Mouse (Mus musculus): ENCODE data around the gene Ttll7. TPM values are rescaled to one million over a fixed set of nuclear protein-coding genes. Genes with fewer than 3 reads are reported as not detected.

The Ttll7 gene
- total RNA-seq, 2 experiments from 2014 or later = 12.4 to 13.2 TPM

DNA sequence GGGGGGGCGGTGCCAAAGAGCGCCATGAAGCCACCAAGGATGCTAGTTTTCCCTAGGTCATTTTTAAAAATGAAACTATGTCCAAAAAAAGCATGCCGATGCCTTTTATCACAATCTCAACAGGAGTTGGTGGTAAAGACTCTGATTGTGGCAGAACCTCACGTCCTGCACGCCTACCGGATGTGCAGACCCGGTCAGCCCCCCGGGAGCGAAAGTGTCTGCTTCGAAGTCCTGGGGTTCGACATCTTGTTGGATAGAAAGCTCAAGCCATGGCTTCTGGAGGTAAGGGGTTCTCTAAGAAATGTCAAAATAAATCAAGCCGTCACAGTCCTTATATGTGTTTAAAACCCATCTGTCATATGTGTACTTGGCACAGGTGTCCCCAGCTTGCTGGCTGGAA lies 60.9 kb downstream of the Ttll7 start:
- DNase-seq = no peak

DNA sequence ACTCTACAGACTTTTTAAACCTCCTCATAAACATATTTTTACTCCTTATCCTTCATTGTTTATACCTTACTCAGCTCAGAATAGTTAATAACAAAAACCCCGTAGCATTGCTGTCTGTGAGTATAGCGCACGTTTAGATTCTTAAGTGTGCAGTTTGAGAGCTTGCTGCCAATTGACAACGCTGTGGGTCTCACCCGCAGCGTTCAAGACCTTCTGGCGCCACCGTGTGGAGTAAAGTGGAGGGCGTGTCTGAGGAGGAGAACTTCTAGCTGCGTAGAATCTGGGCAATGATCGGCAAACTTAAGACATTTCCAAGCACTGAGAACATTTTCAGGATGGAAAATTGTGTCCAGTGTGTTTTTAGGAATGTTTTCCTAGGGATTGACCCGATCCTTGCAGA lies 62.6 kb downstream of the Ttll7 start:
- DNase-seq = peak; percentile 86

DNA sequence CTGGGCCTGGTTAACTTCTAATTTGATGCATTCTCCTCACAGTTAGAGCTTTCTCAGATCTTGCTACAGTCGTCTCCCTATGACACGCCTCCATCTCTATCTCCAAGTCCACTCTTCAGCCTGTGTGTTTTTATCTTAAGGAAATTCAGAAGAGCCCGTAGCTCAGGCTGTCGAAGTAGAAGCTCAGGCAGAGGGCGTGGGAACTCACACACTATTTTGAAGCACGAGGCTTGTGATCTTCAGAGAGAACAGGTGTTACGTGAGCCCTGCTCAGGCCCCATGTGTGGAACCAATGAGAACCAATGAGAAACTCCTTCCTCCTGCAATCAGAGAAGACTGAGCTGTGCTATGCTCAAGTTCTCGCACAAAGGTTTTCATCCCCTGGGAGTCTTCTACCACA lies 65.7 kb downstream of the Ttll7 start:
- DNase-seq = no peak

DNA sequence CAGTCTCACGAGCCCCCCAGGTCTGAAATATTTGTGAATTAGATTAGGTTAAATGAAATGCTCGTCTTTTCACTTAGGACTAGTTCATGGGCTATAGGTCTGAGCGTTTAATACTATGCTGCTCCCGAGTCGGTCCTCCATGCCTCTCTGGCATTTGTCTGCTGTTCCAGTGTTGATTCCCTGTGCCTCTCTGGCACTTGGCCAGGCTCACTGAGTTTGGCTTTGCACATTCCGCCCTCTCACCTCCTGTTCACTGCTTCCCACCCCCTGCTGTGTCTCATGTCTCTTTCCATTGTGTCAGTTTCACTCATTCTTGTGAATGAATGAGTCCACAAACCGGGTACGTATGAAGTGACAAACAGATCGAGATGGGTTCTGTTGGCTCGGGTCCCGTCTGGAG lies 66.2 kb downstream of the Ttll7 start:
- peak; percentile 14 for DNase-seq

DNA sequence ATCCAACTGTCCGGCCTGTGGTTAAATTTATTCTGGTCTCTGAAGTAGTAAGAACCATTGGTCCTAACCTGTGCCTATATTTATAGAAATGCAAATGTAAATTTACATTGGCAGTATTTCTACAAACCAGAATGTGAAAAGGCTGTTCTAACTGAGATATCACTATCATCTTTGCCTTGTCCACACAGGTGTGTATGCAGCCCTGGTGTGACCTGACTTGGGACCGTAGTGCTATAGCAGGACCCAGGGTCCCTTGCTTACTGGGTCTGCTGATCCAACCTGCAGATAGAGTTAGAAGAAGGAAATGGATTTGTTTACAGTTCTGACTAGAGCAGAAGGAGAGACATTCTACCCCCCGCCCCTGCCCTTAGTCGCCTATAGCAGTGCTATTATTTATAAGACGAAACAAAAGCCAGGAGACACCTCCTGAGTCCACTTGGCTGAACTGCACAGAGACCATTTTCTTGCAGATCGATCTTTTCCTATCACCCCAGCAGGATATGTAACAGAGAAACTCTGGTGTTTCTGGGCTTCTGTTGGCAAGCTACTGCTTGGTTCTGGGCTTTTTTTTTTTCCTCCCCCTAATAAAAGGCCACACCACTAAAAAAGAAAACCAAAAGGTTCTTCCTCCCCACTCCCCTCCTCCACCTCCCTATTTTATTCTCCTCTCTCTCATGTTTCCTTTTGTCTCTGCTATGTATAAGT lies 75.3 kb downstream of the Ttll7 start:
- DNase-seq = no peak

DNA sequence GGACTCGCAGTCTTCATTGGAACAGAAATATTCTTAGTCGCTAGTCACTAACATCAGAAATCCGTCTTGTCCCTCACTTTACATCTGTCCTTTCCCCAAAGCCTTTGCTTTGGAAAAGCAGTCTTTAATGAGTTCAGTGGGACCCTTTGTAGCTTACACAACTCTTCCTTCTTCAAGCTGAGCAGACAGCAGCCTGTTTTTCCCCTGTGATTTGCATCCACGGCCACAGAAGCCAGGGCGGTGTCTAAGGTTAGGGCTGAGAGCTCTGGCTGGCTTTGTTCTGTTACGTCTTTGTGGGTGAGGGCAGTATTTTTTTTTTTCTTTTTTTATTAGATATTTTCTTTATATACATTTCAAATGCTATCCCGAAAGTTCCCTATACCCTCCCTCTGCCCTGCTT lies 76.0 kb downstream of the Ttll7 start:
- DNase-seq = no peak

DNA sequence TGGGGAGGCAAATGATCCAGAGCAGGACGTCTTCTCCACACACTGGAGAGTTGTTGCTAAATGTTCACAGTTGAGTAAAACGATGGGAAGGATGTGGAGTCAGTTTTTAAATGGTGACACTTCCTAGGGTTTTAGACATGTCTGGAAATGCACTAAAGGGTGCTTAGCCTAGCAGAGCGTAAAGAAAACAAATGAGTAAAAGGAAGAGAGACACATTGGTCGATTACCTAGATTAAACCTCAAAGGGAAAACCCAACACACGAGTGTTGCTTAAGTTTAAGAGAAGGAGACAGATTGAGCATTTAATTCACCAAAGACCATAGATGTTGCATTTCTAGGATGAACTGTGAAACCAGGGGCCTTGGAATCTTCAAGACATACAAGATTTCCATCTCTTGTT lies 76.8 kb downstream of the Ttll7 start:
- DNase-seq = no peak

DNA sequence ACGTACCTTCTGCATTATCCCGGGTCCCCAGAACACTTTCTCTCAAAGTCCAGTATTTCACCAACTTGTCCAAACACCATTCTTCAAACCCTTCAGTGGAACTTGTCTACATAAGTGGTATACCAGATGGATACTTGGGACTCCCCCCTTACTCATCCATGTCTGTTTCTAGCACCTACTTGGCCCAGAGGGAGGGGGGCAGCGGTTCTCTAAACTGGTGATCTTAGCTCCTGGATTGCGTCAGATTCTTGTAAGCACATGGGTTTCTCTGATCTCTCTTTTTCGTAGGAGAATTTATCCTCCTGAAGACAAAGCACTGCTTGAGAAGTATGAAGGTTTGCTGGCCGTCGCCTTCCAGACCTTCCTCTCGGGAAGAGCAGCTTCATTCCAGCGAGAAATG lies 79.0 kb downstream of the Ttll7 start:
- DNase-seq = no peak

DNA sequence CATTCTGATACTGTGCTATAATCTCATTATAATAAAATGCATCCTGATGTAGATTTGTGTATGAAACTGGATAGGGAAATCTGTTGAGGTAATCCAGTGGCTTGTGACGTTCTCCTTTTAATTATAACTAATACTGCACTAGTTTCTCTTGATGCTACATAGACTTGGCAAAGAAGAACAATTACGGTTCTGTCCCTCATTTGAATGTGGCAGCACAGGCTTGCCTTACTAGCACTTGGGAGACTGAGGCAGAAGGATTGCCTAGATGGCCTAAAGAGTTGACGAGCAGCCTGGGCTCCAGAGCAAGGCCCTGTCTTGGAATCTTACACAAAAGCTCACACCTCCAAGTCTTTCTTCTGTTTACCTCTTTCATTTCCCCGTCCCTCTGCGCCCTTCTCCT lies 80.3 kb downstream of the Ttll7 start:
- no peak for DNase-seq

DNA sequence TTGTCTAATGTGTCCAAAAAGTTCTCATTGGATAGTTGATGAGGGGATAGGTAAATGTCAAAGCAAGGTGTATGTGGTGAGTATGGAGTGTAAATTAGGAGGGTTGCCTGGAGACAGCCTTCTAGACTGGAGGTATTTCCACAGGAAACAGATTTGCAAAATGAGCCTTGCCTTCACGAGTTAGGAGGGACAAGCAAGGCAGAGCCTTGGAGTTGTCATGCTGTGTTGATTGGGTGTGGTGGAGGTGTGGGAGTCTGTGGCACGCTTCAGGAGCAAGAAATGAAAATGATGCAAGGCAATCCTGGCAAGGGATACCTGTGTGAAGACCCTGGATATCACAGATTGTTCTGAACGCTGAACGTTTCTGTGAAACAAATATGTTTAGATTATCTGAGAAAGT lies 84.7 kb downstream of the Ttll7 start:
- DNase-seq = no peak

DNA sequence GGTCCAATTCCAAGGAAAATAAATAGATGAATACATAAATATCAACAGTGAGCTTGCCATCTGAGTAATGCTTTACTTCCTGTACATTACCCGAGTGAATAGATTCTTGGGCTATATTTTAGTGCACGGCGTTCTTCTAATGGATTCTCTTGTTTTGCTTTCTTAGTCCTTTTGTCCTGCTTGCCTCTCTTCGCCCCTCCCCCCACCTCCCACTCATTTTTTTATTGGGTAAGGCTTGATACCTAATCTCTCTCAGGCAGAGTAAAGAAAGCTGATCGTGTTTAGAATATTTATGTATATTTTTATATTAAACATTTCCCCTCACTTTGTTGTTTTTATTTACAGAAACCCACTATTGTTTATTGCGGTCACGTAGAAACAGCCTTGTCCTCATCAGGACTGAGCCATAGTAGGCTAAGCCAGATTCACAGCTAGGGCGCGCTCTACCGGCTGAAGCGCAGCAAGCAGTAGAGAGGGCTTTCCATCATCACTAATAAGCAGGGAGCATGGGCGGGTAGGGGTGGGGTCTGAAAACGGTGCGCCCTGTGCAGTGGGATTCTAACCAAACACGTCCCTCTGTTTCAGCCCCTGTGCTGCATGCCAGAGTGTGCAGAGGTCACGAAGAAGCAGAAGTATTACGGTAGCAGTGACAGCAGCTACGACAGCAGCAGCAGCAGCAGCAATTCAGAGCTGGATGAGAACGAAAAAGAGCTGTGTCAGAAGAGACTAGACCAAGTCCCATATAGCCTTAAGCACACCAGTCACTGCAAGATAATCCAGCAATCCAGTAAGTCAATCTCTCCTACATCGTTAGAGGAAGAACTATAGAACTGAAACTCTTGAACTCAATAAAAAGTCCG lies 87.5 kb downstream of the Ttll7 start:
- DNase-seq = no peak

DNA sequence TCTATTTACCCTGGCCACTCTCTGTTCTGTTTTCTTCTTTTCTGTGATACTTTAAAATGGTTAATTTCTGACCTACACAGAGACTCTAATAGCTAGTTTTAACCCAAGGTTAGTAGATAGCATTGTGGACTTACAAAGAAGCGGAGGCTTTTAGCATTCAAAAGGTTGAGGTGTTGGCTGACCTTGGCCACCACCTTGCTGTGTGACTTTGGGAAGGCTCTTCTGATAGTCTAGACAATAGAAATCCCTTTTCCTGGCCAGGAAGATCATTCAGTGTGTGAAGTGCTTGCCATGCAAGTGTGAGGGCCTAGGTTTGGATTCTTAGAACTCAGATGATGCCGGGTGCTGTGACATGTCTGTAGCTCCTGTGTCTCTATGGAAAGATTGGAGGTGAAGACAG lies 90.9 kb downstream of the Ttll7 start:
- no peak for DNase-seq

DNA sequence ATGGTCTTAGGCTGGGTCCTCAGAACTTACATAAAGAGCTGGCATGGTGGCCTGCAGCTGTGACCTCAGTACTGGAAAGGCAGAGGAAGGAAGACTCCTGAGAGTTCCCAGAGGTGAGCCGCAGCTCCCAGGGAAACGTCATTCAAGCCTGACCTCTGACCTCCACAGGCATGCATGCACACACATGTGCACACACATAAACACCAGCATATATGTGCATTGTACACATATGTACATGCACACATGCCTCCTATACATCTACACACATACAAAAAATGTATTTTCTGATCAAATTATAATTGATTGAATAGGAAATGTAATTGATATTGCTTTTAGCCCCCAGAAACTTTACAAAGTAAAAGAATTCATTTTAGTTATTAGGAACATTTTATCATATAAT lies 93.2 kb downstream of the Ttll7 start:
- no peak for DNase-seq

DNA sequence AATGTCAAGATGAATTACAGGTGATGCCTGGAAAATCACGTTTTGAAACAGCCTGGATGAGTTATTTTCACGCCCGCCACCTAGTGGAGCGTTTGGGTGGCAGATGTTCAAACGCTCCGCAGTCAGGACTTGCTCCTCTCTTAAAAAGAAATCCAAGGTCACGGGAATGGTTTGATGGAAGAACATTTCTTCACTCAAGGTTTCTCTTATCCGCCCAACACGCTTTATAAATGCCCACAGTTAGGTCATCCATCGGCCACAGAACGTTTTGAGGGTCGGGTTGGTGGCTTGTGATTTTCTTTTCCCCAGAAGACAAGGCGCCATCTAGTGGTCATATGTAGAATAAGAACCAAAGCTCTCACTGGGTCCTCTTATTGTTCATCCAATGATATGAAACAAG lies 93.7 kb downstream of the Ttll7 start:
- peak; percentile 33 for DNase-seq

DNA sequence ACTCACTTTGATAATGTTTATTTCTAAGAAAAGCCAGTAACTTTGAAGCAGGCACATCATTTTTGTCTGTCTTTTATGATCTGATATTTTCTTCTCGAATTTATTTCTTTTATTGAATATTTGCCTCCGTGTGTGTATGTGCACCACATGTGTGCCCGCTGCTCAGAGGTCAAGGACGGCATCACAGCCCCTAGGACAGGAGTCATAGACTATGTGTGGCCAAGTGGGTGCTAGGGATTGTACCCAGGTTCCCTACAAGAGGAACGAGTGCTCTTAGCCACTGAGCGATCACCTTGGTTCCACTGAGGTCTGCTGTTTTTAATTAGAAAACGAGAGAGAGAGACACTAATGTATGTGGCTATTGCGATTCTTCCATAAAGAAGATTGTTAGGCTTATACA lies 94.5 kb downstream of the Ttll7 start:
- DNase-seq = no peak

DNA sequence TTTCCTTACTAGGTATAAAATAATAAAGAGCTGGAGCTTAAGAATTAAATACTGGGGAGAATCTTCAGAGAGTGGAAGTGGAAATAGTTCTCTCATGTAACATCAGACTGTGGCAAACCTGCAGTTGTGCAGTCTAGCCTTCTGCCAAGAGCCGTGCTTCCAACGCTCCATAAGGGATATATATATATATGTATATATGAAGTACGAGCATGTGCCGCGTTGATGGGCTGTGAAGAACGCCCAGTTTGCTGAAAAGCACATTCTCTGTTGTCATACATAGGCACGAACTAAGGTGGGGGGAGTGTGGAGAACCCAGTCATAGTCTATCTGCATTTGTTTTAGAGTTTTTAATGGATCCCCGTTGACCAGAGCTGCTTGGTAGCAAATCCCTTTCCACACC lies 104.6 kb downstream of the Ttll7 start:
- DNase-seq = no peak

DNA sequence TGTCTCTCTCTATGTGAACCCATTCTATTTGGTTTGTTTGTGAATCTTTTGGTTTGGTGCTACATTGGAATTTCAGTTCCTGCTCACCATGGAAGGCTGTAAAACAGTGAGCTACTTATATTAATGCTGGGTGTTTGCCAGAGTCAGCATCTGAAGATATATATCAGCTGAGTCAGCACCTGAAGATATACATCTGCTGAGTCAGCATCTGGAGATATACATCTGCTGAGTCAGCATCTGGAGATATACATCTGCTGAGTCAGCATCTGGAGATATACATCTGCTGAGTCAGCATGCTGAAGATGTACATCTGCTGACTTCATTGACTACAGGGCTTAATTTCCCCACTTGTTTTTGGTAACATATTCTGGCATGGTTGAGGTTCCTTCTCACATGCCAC lies 110.7 kb downstream of the Ttll7 start:
- DNase-seq = no peak

DNA sequence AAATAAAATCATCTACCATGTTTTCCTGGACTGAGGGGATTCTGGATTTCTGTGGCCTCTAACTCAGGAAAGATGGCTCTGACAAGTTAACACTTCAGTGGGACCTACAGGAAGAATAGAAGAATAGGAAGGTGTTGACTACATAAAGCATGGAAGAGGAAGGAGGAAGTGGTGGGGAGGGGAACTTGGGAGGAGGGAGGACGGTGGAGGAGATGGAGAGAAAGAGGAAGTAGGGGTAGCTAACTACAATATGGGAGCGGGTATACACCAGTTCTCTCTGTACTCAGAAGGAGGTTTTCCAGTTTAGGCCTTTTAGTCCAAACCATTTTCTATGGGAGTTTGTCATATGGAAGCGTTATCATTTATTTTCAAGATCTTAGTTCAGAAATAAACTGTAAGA lies 112.2 kb downstream of the Ttll7 start:
- DNase-seq = no peak

DNA sequence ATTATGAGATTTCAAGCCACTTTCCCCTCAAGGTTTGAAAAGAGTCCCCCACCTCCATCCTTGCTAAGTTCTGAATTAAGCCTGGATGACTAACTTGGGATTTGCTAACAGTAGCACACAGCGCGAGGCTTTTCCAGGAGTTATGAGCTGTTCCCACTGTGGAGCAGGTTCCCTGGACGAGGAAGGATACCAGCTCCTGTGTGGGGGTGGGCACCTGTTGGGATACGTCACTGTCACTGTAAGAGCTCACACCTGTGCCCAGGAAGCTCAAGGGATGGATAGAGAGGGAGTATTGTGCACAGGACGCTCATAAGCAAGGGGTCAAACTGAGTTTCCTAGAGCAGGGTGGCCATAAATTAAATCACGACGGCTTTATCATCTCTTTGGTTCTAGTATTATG lies 115.1 kb downstream of the Ttll7 start:
- no peak for DNase-seq

DNA sequence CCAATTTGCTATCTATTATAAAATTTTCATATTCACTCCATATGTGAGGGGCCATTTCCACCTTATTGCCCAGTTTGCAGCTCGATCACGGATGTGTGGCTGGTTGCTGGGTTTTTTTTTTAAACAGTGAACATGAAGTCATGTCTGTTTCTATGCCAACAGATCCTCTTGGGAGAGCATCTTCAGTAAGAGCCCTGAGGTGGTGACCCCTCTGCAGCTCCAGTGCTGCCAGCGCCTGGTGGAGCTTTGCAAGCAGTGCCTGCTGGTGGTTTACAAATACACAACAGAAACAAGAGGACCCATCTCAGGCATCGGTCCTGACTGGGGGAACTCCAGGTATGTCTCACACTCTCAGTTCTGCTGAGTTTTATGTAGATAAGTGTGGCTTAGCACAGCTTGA lies 115.7 kb downstream of the Ttll7 start:
- no peak for DNase-seq

DNA sequence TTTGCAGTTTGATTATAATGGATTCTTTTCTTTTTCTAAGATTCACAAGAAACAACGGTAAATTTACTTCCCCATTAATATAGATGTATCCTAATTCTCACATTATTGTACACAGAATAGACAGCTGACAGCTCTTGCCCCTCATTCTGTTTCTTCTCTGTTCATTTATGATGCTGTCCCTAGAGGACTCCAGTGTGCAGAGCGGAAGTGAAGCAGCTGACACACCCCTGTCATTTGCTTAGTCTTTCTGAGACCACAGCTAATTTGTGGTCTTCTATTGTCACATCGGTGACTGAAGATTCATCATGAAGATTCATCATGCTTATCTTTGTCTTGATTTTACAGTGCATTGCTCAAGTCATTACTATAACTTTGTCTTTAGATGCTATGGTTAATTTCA lies 126.1 kb downstream of the Ttll7 start:
- no peak for DNase-seq

DNA sequence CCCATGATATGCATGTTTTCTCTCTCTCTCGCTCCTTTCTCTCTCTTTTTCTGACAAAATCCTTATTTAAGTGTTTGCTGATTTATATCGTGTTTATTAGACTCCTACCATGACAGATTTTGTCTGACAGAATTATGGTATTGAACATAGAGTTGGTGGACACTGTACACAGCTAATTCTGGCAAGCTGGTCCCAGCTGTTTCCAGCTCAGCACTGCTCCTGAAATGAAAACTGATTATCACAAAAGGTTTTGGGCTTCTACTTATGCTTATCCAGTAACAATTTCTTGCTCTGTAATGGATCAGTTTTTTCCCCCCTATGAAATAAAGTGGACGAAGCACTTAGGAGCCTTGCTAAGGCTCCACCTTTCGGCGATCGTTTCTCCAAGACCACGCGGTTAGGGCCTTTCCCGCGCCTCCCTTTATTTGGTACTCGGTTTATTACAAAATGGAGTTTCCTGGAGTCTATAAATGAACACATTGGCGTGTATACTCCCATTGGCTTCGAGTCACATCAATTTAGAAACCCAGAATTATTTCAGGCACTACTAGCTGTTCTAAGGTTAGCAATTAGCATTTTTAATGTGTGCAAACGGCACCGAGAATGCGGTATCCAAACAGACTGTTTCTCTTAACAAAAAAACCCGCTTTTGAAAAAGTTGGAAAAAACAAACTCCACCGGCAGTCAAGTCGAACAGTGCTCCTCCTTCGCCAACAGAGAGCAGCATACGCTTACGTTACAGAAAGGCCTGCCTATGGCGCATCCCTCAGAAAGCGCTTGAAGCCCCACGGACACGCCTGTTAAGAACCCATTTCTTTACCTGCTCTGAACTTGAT lies 141.9 kb downstream of the Ttll7 start:
- peak; percentile 15 for DNase-seq
